Mouse (Mus musculus) liver, embryonic 11.5 days (tissue): Measurements from ENCODE around the gene Fnbp1. TPM values are rescaled to one million over a fixed set of nuclear protein-coding genes. Genes with fewer than 3 reads are reported as not detected.
A peak's percentile ranks its signal among the peaks of the same experiment; 100 is the strongest.

Source experiments
- ATAC-seq: fragments of 200-750 bp; cut with Nextera tagmentation; replicated peaks from 2 replicates; pipeline ENCODE4 v1.8.0; 2017; ENCODE audit warnings: moderate number of reproducible peaks, mild to moderate bottlenecking, moderate TSS enrichment, moderate library complexity; ENCODE audit not compliant: low FRiP score
- DNase-seq: peaks from one replicate; pipeline ENCODE4 v3.0.0-alpha.2; 2017; ENCODE audit warnings: low spot score
- H3K27ac ChIP-seq: fragments of 300-500 bp; sonication (generic); 2 replicates; pipeline ENCODE4 v1.5.1; 2014; ENCODE audit warnings: mild to moderate bottlenecking, low read depth, low read length, control low read depth
- H3K27me3 ChIP-seq: fragments of 300-500 bp; sonication (generic); replicated peaks from 2 replicates; pipeline ENCODE4 v1.6.1; 2014; ENCODE audit warnings: low read length, mixed read lengths; ENCODE audit not compliant: control insufficient read depth, insufficient read depth
- H3K36me3 ChIP-seq: fragments of 300-500 bp; sonication (generic); 2 replicates; pipeline ENCODE4 v1.6.1; 2014; ENCODE audit warnings: mild to moderate bottlenecking, low read length, moderate library complexity, mixed read lengths; ENCODE audit not compliant: control insufficient read depth, insufficient read depth
- H3K4me1 ChIP-seq: fragments of 300-500 bp; sonication (generic); replicated peaks from 2 replicates; pipeline ENCODE4 v1.6.1; 2014; ENCODE audit warnings: low read length, mixed read lengths; ENCODE audit not compliant: control insufficient read depth, insufficient read depth
- H3K4me2 ChIP-seq: fragments of 300-500 bp; sonication (generic); 2 replicates; pipeline ENCODE4 v1.6.1; 2014; ENCODE audit warnings: mild to moderate bottlenecking, control low read depth, moderate library complexity
- H3K4me3 ChIP-seq: fragments of 300-500 bp; sonication (generic); 2 replicates; pipeline ENCODE4 v1.5.1; 2014; ENCODE audit warnings: low read depth, low read length, control low read depth
- H3K9ac ChIP-seq: fragments of 300-500 bp; sonication (generic); 2 replicates; pipeline ENCODE4 v1.6.1; 2014; ENCODE audit warnings: low read depth, low read length, control low read depth
- H3K9me3 ChIP-seq: fragments of 300-500 bp; sonication (generic); 2 replicates; pipeline ENCODE4 v1.6.1; 2016; ENCODE audit warnings: low read length, inconsistent platforms, mixed read lengths; ENCODE audit not compliant: control insufficient read depth
- WGBS: fragments of 180-500 bp; shearing (Covaris S2); extraction: QIAGEN DNeasy Blood & Tissue Kit; methylation state at CpG from one replicate; pipeline ENCODE4 v1.1.7; 2014; 5-methylcytosine and 5-hydroxymethylcytosine counted together
- polyA plus RNA-seq: library from polyadenylated mRNA; unstranded; fragments of >200 nt; fragmentation: Nextera tagmentation; extraction: Ambion mirVana; gene quantifications from 2 replicates; pipeline ENCODE4 v1.2.1, GENCODE M21; 2014

Fnbp1 gene
- polyA plus RNA-seq, 1 experiment from 2014 or later, result 20.6 TPM

DNA sequence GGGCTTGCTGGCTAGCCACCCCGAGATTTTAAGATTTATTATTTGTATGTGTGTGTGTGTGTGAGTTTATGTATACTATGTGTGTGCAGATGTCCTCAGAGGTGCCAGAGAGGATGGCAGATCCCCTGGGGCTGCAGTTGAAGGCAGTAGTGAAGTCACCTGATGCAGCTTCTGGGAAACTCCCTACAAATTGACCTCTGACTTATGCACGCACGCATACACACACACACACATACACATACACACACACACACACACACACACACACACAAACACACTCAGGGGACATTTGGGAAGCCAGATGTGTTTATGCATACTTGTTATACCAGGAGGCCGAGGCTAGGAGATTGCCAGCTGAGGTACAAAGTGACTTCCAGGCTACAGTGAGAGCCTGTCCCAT, 83.4 kb downstream of the Fnbp1 start:
- Histone ChIP-seq H3K27ac (no peak overlapping the region), H3K4me1 (peaks cover 11% of the 10 kb centered on the region), H3K9ac (no peak overlapping the region), H3K4me3 (no peak overlapping the region), H3K27me3 (no peaks in the 10 kb centered on the region), H3K4me2 (no peak overlapping the region), H3K36me3 (peaks cover 25% of the 10 kb centered on the region; the same call in 1 of the 2 replicates), H3K9me3 (no peaks in the 10 kb centered on the region)
- WGBS, result 88% methylated on average over 4 of the region's 4 CpGs
- DNase-seq (no peak), ATAC-seq (no peak)

- 88% methylated on average over 6 of the region's 6 CpGs for WGBS
- ATAC-seq (no peak), DNase-seq (no peak)
- H3K4me2 ChIP-seq, result no peak overlapping the region
- H3K4me3 ChIP-seq, result no peak overlapping the region
- no peaks in the 10 kb centered on the region for H3K27me3 ChIP-seq
- H3K27ac ChIP-seq, result no peak overlapping the region
- peaks cover 11% of the 10 kb centered on the region for H3K4me1 ChIP-seq
- H3K9ac ChIP-seq, result no peak overlapping the region
- H3K9me3 ChIP-seq, result no peaks in the 10 kb centered on the region
- H3K36me3 ChIP-seq, result peaks cover 25% of the 10 kb centered on the region; the same call in 1 of the 2 replicates
Observed at GRCm38 (mm10) chr2:31057549-31058177, 84.1 kb downstream of the Fnbp1 start.

GRCm38 (mm10) chr2:31056070-31056469, 85.7 kb downstream of the Fnbp1 start:
- no peaks in the 10 kb centered on the region for H3K27me3 ChIP-seq
- no peak overlapping the region for H3K4me2 ChIP-seq
- H3K4me1 ChIP-seq, result peaks cover 7% of the 10 kb centered on the region
- H3K27ac ChIP-seq, result no peak overlapping the region
- no peak overlapping the region for H3K9ac ChIP-seq
- H3K9me3 ChIP-seq, result no peaks in the 10 kb centered on the region
- H3K36me3 ChIP-seq, result peaks cover 29% of the 10 kb centered on the region; the same call in 1 of the 2 replicates
- ATAC-seq, result no peak
- DNase-seq, result no peak
- WGBS, result 91% methylated on average over 3 of the region's 3 CpGs
- H3K4me3 ChIP-seq, result no peak overlapping the region

GRCm38 (mm10) chr2:31053851-31054340, 87.9 kb downstream of the Fnbp1 start:
- 87% methylated on average over 11 of the region's 11 CpGs for WGBS
- H3K4me2 ChIP-seq, result no peak overlapping the region
- no peak overlapping the region for H3K4me3 ChIP-seq
- ATAC-seq, result no peak
- DNase-seq, result no peak
- H3K9ac ChIP-seq, result no peak overlapping the region
- no peaks in the 10 kb centered on the region for H3K9me3 ChIP-seq
- H3K27ac ChIP-seq, result no peak overlapping the region
- peaks cover 3% of the 10 kb centered on the region; the same call in 1 of the 2 replicates for H3K4me1 ChIP-seq
- peaks cover 29% of the 10 kb centered on the region; the same call in 1 of the 2 replicates for H3K36me3 ChIP-seq
- H3K27me3 ChIP-seq, result no peaks in the 10 kb centered on the region

GRCm38 (mm10) chr2:31053426-31053825, 88.4 kb downstream of the Fnbp1 start:
- Histone ChIP-seq H3K9me3 (no peaks in the 10 kb centered on the region), H3K36me3 (peaks cover 29% of the 10 kb centered on the region; the same call in 1 of the 2 replicates), H3K4me2 (no peak overlapping the region), H3K4me3 (no peak overlapping the region), H3K27me3 (no peaks in the 10 kb centered on the region), H3K9ac (no peak overlapping the region), H3K4me1 (peaks cover 8% of the 10 kb centered on the region; the same call in 1 of the 2 replicates), H3K27ac (no peak overlapping the region)
- 90% methylated on average over 13 of the region's 13 CpGs for WGBS
- DNase-seq (no peak), ATAC-seq (no peak)

GRCm38 (mm10) chr2:31052441-31052840, 89.4 kb downstream of the Fnbp1 start:
- Histone ChIP-seq H3K9me3 (no peaks in the 10 kb centered on the region), H3K36me3 (peaks cover 29% of the 10 kb centered on the region; the same call in 1 of the 2 replicates)
- WGBS, result 82% methylated on average over 10 of the region's 10 CpGs

DNA sequence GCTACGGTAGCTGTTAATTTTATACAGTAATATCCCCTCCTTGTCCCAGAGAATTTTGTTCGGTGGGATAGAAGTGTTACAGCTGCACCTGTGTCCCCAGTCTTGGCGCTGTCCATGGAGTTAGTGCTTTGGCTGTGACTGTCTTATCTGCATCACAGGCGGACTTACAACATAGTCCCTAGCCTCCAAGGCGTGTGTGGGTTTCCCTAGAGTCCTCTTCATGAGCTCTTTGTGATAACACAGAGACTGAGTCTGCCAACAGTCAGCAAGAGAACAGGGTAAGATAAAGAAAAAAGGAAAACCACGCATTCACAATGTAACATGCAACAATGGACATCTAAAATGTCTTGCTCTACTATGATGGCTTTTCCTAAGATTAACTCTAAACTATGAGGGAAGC, 93.8 kb downstream of the Fnbp1 start:
- peak; percentile 68 for ATAC-seq
- H3K9ac ChIP-seq, result no peak overlapping the region
- H3K9me3 ChIP-seq, result no peaks in the 10 kb centered on the region
- no peaks in the 10 kb centered on the region for H3K27me3 ChIP-seq
- no peak for DNase-seq
- no peak overlapping the region for H3K4me3 ChIP-seq
- peaks cover 10% of the 10 kb centered on the region for H3K36me3 ChIP-seq
- H3K4me1 ChIP-seq, result peaks cover 14% of the 10 kb centered on the region; the same call in 1 of the 2 replicates
- H3K4me2 ChIP-seq, result no peak overlapping the region
- 57% methylated on average over 6 of the region's 6 CpGs for WGBS
- no peak overlapping the region for H3K27ac ChIP-seq

More at GRCm38 (mm10) chr2:31052441-31052840, 89.4 kb downstream of the Fnbp1 start:
- ATAC-seq (no peak), DNase-seq (no peak)
- Histone ChIP-seq H3K4me2 (no peak overlapping the region), H3K4me1 (peaks cover 14% of the 10 kb centered on the region; the same call in 1 of the 2 replicates), H3K4me3 (no peak overlapping the region), H3K9ac (no peak overlapping the region), H3K27me3 (no peaks in the 10 kb centered on the region), H3K27ac (no peak overlapping the region)

DNA sequence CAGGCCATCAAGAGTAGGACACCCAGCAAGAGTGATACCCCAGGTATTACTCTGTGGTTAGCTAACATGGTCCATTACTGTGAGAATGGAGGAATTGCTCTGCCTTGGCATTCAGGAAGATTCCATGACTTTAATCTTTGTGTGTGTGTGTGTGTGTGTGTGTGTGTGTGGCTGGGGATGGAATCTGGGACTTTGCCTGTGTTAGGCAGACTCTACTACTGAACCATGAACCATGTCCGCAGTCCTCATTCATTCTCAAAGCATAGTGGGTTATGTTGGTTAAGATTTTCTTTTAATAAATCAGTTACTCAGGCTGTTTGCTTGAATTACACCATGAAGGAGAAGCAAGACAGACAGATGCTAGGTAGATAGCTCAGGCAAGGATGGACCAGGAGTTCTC, 98.0 kb downstream of the Fnbp1 start:
- WGBS, result 89% methylated on average over 1 of the region's 1 CpGs
- Histone ChIP-seq H3K4me1 (peaks cover 11% of the 10 kb centered on the region; the same call in 1 of the 2 replicates), H3K27me3 (no peaks in the 10 kb centered on the region), H3K9ac (no peak overlapping the region), H3K4me3 (no peak overlapping the region), H3K4me2 (no peak overlapping the region), H3K27ac (no peak overlapping the region), H3K9me3 (peaks cover 2% of the 10 kb centered on the region; the same call in 1 of the 2 replicates), H3K36me3 (peaks cover 17% of the 10 kb centered on the region)
- ATAC-seq, result no peak
- DNase-seq, result no peak

- Histone ChIP-seq H3K27me3 (no peaks in the 10 kb centered on the region), H3K4me1 (peaks cover 3% of the 10 kb centered on the region; the same call in 1 of the 2 replicates), H3K27ac (no peak overlapping the region), H3K9ac (no peak overlapping the region), H3K4me3 (no peak overlapping the region), H3K9me3 (peaks cover 2% of the 10 kb centered on the region; the same call in 1 of the 2 replicates), H3K36me3 (peaks cover 19% of the 10 kb centered on the region), H3K4me2 (no peak overlapping the region)
- no peak for ATAC-seq
- 83% methylated on average over 6 of the region's 6 CpGs for WGBS
- DNase-seq, result no peak
Observed at GRCm38 (mm10) chr2:31042881-31043280, 98.9 kb downstream of the Fnbp1 start.
